Mouse (Mus musculus): ENCODE measurements around the gene Sash1. TPM values are rescaled to one million over a fixed set of nuclear protein-coding genes. Genes with fewer than 3 reads are reported as not detected.

Sash1 gene
- polyA plus RNA-seq, 1 experiment, result 14.4 TPM

GRCm38 (mm10) chr10:8883686-8884085 lies 2.2 kb downstream of the Sash1 start:
- Histone ChIP-seq H3K27ac (ENCODE audit: insufficient read depth, low read length) (no peak overlapping the region), H3K9me3 (replicated peaks; ENCODE audit: control insufficient read depth, insufficient read depth, low read length, poor library complexity, severe bottlenecking) (no peaks in the 10 kb centered on the region), H3K27me3 (ENCODE audit: control insufficient read depth, insufficient read depth, low read length, poor library complexity, severe bottlenecking) (no peaks in the 10 kb centered on the region), H3K4me1 (ENCODE audit: control insufficient read depth, insufficient read depth, low read length) (peaks cover 6% of the 10 kb centered on the region), H3K4me3 (ENCODE audit: low read depth, low read length) (no peak overlapping the region), H3K36me3 (ENCODE audit: control insufficient read depth, insufficient read depth, low read length, poor library complexity, severe bottlenecking) (no peaks in the 10 kb centered on the region), H3K9ac (ENCODE audit: low read depth, poor library complexity, severe bottlenecking) (no peak overlapping the region)
- TF ChIP-seq POLR2A (IDR thresholded peaks at IDR 0.05; ENCODE audit: insufficient read depth, low read length) (no peak), EP300 (IDR thresholded peaks at IDR 0.05; ENCODE audit: insufficient read depth, low read depth, low read length) (no peak)

DNA sequence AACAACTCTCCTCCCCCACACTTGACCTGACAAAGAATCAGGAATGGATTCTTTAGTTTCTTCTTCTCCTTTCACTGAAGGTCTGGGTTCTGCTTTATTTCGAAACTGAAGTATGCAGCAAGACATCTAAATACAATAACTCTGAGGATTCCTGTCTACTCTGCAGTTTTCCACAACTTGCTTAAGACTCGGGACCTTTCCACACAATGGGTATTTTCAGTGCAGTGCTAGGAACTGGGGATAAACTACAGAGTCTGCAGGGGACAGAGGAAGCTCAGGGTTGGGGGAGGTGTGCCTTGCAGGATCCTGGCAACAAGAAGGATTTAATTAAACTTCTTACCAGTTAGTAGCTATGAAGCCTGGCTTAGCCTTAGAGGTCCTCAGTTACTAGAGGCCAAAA lies 4.1 kb downstream of the Sash1 start:
- Histone ChIP-seq H3K4me1 (ENCODE audit: control insufficient read depth, insufficient read depth, low read length) (peaks cover 3% of the 10 kb centered on the region), H3K27ac (ENCODE audit: insufficient read depth, low read length) (0 out of 2 replicates have a peak overlapping the region, but pooled peaks have one; percentile 15), H3K4me3 (ENCODE audit: low read depth, low read length) (no peak overlapping the region), H3K27me3 (ENCODE audit: control insufficient read depth, insufficient read depth, low read length, poor library complexity, severe bottlenecking) (no peaks in the 10 kb centered on the region), H3K9ac (ENCODE audit: low read depth, poor library complexity, severe bottlenecking) (no peak overlapping the region), H3K36me3 (ENCODE audit: control insufficient read depth, insufficient read depth, low read length, poor library complexity, severe bottlenecking) (no peaks in the 10 kb centered on the region), H3K9me3 (replicated peaks; ENCODE audit: control insufficient read depth, insufficient read depth, low read length, poor library complexity, severe bottlenecking) (no peaks in the 10 kb centered on the region)
- no peak for TF ChIP-seq POLR2A (IDR thresholded peaks at IDR 0.05; ENCODE audit: insufficient read depth, low read length)
- no peak for TF ChIP-seq CTCF (IDR thresholded peaks at IDR 0.05; ENCODE audit: low read depth, low read length)
- TF ChIP-seq EP300 (IDR thresholded peaks at IDR 0.05; ENCODE audit: insufficient read depth, low read depth, low read length), result no peak

- peaks cover 3% of the 10 kb centered on the region for H3K4me1 ChIP-seq (ENCODE audit: control insufficient read depth, insufficient read depth, low read length)
- H3K27me3 ChIP-seq (ENCODE audit: control insufficient read depth, insufficient read depth, low read length, poor library complexity, severe bottlenecking), result no peaks in the 10 kb centered on the region
These were observed 4.8 kb downstream of the Sash1 start for GRCm38 (mm10) chr10:8880950-8881675.

DNA sequence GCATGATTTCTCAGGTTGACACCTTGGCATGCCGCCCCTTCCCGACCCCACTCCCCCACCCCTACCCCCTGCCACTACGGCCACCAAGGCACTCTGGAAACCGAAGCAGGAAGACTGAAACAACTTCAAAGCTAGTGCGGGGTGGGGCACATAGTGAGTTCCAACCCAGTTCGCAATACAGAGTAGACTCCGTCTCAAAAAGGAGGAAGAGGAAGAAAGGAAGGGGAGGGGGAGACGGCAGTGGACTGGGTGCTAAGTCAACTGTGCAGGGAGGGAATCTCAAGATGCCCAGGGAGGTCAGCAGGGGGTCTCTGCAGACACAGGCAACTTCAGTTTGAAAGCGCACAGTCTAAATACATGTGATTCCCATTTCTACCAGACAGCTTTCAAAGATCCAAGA lies 7.0 kb downstream of the Sash1 start:
- Histone ChIP-seq H3K4me1 (ENCODE audit: control insufficient read depth, insufficient read depth, low read length) (peaks cover 3% of the 10 kb centered on the region), H3K9ac (ENCODE audit: low read depth, poor library complexity, severe bottlenecking) (0 out of 2 replicates have a peak overlapping the region, but pooled peaks have one; percentile 39), H3K27ac (ENCODE audit: insufficient read depth, low read length) (no peak overlapping the region), H3K9me3 (replicated peaks; ENCODE audit: control insufficient read depth, insufficient read depth, low read length, poor library complexity, severe bottlenecking) (no peaks in the 10 kb centered on the region), H3K4me3 (ENCODE audit: low read depth, low read length) (peak overlapping the region; percentile 24), H3K36me3 (ENCODE audit: control insufficient read depth, insufficient read depth, low read length, poor library complexity, severe bottlenecking) (no peaks in the 10 kb centered on the region), H3K27me3 (ENCODE audit: control insufficient read depth, insufficient read depth, low read length, poor library complexity, severe bottlenecking) (no peaks in the 10 kb centered on the region)
- no peak for TF ChIP-seq EP300 (IDR thresholded peaks at IDR 0.05; ENCODE audit: insufficient read depth, low read depth, low read length)
- TF ChIP-seq CTCF (IDR thresholded peaks at IDR 0.05; ENCODE audit: low read depth, low read length), result no peak
- no peak for TF ChIP-seq POLR2A (IDR thresholded peaks at IDR 0.05; ENCODE audit: insufficient read depth, low read length)

More at GRCm38 (mm10) chr10:8880950-8881675, 4.8 kb downstream of the Sash1 start:
- Histone ChIP-seq H3K9ac (ENCODE audit: low read depth, poor library complexity, severe bottlenecking) (0 out of 2 replicates have a peak overlapping the region, but pooled peaks have one; percentile 28), H3K27ac (ENCODE audit: insufficient read depth, low read length) (peak overlapping the region; percentile 47; the same call in 1 of the 2 replicates), H3K9me3 (replicated peaks; ENCODE audit: control insufficient read depth, insufficient read depth, low read length, poor library complexity, severe bottlenecking) (no peaks in the 10 kb centered on the region), H3K36me3 (ENCODE audit: control insufficient read depth, insufficient read depth, low read length, poor library complexity, severe bottlenecking) (no peaks in the 10 kb centered on the region), H3K4me3 (ENCODE audit: low read depth, low read length) (peak overlapping the region; percentile 36)
- no peak for TF ChIP-seq EP300 (IDR thresholded peaks at IDR 0.05; ENCODE audit: insufficient read depth, low read depth, low read length)
- no peak for TF ChIP-seq POLR2A (IDR thresholded peaks at IDR 0.05; ENCODE audit: insufficient read depth, low read length)
- TF ChIP-seq CTCF (IDR thresholded peaks at IDR 0.05; ENCODE audit: low read depth, low read length), result peak; percentile 19

- H3K27me3 ChIP-seq (ENCODE audit: control insufficient read depth, insufficient read depth, low read length, poor library complexity, severe bottlenecking), result no peaks in the 10 kb centered on the region
These were observed 7.5 kb downstream of the Sash1 start for GRCm38 (mm10) chr10:8878381-8878780.

More at GRCm38 (mm10) chr10:8878381-8878780, 7.5 kb downstream of the Sash1 start:
- H3K36me3 ChIP-seq (ENCODE audit: control insufficient read depth, insufficient read depth, low read length, poor library complexity, severe bottlenecking), result no peaks in the 10 kb centered on the region
- H3K9ac ChIP-seq (ENCODE audit: low read depth, poor library complexity, severe bottlenecking), result 0 out of 2 replicates have a peak overlapping the region, but pooled peaks have one; percentile 39
- TF ChIP-seq EP300 (IDR thresholded peaks at IDR 0.05; ENCODE audit: insufficient read depth, low read depth, low read length), result no peak
- no peak for TF ChIP-seq CTCF (IDR thresholded peaks at IDR 0.05; ENCODE audit: low read depth, low read length)
- TF ChIP-seq POLR2A (IDR thresholded peaks at IDR 0.05; ENCODE audit: insufficient read depth, low read length), result no peak
- peaks cover 3% of the 10 kb centered on the region for H3K4me1 ChIP-seq (ENCODE audit: control insufficient read depth, insufficient read depth, low read length)
- H3K27ac ChIP-seq (ENCODE audit: insufficient read depth, low read length), result no peak overlapping the region
- peak overlapping the region; percentile 24; the same call in 1 of the 2 replicates for H3K4me3 ChIP-seq (ENCODE audit: low read depth, low read length)
- H3K9me3 ChIP-seq (replicated peaks; ENCODE audit: control insufficient read depth, insufficient read depth, low read length, poor library complexity, severe bottlenecking), result no peaks in the 10 kb centered on the region

Data from ES-Bruce4 (cell line).